Mouse (Mus musculus): ENCODE measurements at regions not wholly inside any gene's neighbourhood (a gene's known extent, or its start where the extent isn't known, plus 50 kb on each side); places are given as distances from the start of the nearest gene placed in this dataset.

GRCm38 (mm10) chr10:99578366-99578765 is 181.1 kb downstream of the Csl start:
- no peak for DNase-seq (ENCODE audit: low spot score)

GRCm38 (mm10) chr10:99580191-99580590 is 179.3 kb downstream of the Csl start:
- DNase-seq (ENCODE audit: low spot score) = no peak

GRCm38 (mm10) chr10:99581074-99581473 is 178.4 kb downstream of the Csl start:
- DNase-seq (ENCODE audit: low spot score) = no peak

GRCm38 (mm10) chr10:99584855-99585254 is 174.6 kb downstream of the Csl start:
- no peak for DNase-seq (ENCODE audit: low spot score)

- DNase-seq (ENCODE audit: low spot score) = peak; percentile 83
These were observed 167.2 kb downstream of the Csl start for GRCm38 (mm10) chr10:99592220-99592619.

GRCm38 (mm10) chr10:99595659-99596058 is 163.8 kb downstream of the Csl start:
- DNase-seq (ENCODE audit: low spot score) = no peak

GRCm38 (mm10) chr10:99599142-99600120 is 160.0 kb downstream of the Csl start:
- DNase-seq (ENCODE audit: low spot score) = peak; percentile 44

GRCm38 (mm10) chr10:99602331-99602730 is 157.1 kb downstream of the Csl start:
- no peak for DNase-seq (ENCODE audit: low spot score)

GRCm38 (mm10) chr10:99604172-99604571 is 155.3 kb downstream of the Csl start:
- DNase-seq (ENCODE audit: low spot score) = no peak

- DNase-seq (ENCODE audit: low spot score) = no peak
These were observed 151.0 kb downstream of the Csl start for GRCm38 (mm10) chr10:99608477-99608876.

GRCm38 (mm10) chr10:99609420-99609819 is 150.0 kb downstream of the Csl start:
- no peak for DNase-seq (ENCODE audit: low spot score)

GRCm38 (mm10) chr10:99610890-99611289 is 148.6 kb downstream of the Csl start:
- DNase-seq (ENCODE audit: low spot score) = no peak

GRCm38 (mm10) chr10:99614392-99615249 is 144.8 kb downstream of the Csl start:
- no peak for DNase-seq (ENCODE audit: low spot score)

- DNase-seq (ENCODE audit: low spot score) = no peak
These were observed 144.1 kb downstream of the Csl start for GRCm38 (mm10) chr10:99615371-99615770.

- peak; percentile 90 for DNase-seq (ENCODE audit: low spot score)
These were observed 143.7 kb downstream of the Csl start for GRCm38 (mm10) chr10:99615779-99616178.

GRCm38 (mm10) chr10:99617623-99618022 is 141.8 kb downstream of the Csl start:
- no peak for DNase-seq (ENCODE audit: low spot score)

- peak; percentile 65 for DNase-seq (ENCODE audit: low spot score)
These were observed 139.9 kb downstream of the Csl start for GRCm38 (mm10) chr10:99619421-99620151.

- no peak for DNase-seq (ENCODE audit: low spot score)
These were observed 139.0 kb downstream of the Csl start for GRCm38 (mm10) chr10:99620489-99620888.

- no peak for DNase-seq (ENCODE audit: low spot score)
These were observed 132.1 kb downstream of the Csl start for GRCm38 (mm10) chr10:99627355-99627754.

- no peak for DNase-seq (ENCODE audit: low spot score)
These were observed 127.0 kb downstream of the Csl start for GRCm38 (mm10) chr10:99632250-99632985.

GRCm38 (mm10) chr10:99635796-99636195 is 123.7 kb downstream of the Csl start:
- no peak for DNase-seq (ENCODE audit: low spot score)

All from thymus, postnatal 0 days (tissue).